Mouse (Mus musculus): ENCODE data around the gene Lrrc36. TPM values are rescaled to one million over a fixed set of nuclear protein-coding genes. Genes with fewer than 3 reads are reported as not detected.

Lrrc36 gene
- polyA plus RNA-seq, 1 experiment from 2014 or later = 0.50 TPM

- Histone ChIP-seq H3K9me3 (ENCODE audit: low read depth, low read length) (no peaks in the 10 kb centered on the region), H3K4me3 (ENCODE audit: low read depth, low read length) (no peak overlapping the region), H3K4me1 (ENCODE audit: insufficient read depth) (peaks cover 13% of the 10 kb centered on the region), H3K27me3 (ENCODE audit: insufficient read depth, low read length) (no peaks in the 10 kb centered on the region), H3K27ac (ENCODE audit: low read depth) (peak overlapping the region; percentile 64), H3K9ac (no peak overlapping the region), H3K4me2 (no peak overlapping the region), H3K36me3 (ENCODE audit: insufficient read depth) (no peaks in the 10 kb centered on the region)
- ATAC-seq (ENCODE audit: insufficient read depth) (no peak), DNase-seq (peak; percentile 63)
- TF ChIP-seq CTCF (IDR thresholded peaks at IDR 0.05; ENCODE audit: low read depth) = no peak
- 16% methylated on average over 3 of the region's 3 CpGs for WGBS
These were observed 80.1 kb downstream of the Lrrc36 start for GRCm38 (mm10) chr8:105493495-105493894.

GRCm38 (mm10) chr8:105494566-105494965 lies 81.2 kb downstream of the Lrrc36 start:
- Histone ChIP-seq H3K4me1 (ENCODE audit: insufficient read depth) (peaks cover 13% of the 10 kb centered on the region), H3K9me3 (ENCODE audit: low read depth, low read length) (no peaks in the 10 kb centered on the region), H3K27ac (ENCODE audit: low read depth) (peak overlapping the region; percentile 85), H3K4me2 (peak overlapping the region; percentile 86), H3K9ac (no peak overlapping the region), H3K36me3 (ENCODE audit: insufficient read depth) (no peaks in the 10 kb centered on the region), H3K4me3 (ENCODE audit: low read depth, low read length) (no peak overlapping the region), H3K27me3 (ENCODE audit: insufficient read depth, low read length) (no peaks in the 10 kb centered on the region)
- DNase-seq (peak; percentile 76), ATAC-seq (ENCODE audit: insufficient read depth) (no peak)
- 57% methylated on average over 3 of the region's 3 CpGs for WGBS
- no peak for TF ChIP-seq CTCF (IDR thresholded peaks at IDR 0.05; ENCODE audit: low read depth)

GRCm38 (mm10) chr8:105495350-105496302 lies 82.3 kb downstream of the Lrrc36 start:
- Histone ChIP-seq H3K9me3 (ENCODE audit: low read depth, low read length) (no peaks in the 10 kb centered on the region), H3K4me1 (ENCODE audit: insufficient read depth) (peaks cover 13% of the 10 kb centered on the region), H3K9ac (peak overlapping the region; percentile 92), H3K4me2 (peak overlapping the region; percentile 86), H3K4me3 (ENCODE audit: low read depth, low read length) (peak overlapping the region; percentile 82), H3K27me3 (ENCODE audit: insufficient read depth, low read length) (no peaks in the 10 kb centered on the region), H3K36me3 (ENCODE audit: insufficient read depth) (no peaks in the 10 kb centered on the region), H3K27ac (ENCODE audit: low read depth) (peak overlapping the region; percentile 85)
- DNase-seq (peak; percentile 31), ATAC-seq (ENCODE audit: insufficient read depth) (peak; percentile 19; the same call in 1 of the 2 replicates)
- 26% methylated on average over 17 of the region's 17 CpGs for WGBS
- no peak for TF ChIP-seq CTCF (IDR thresholded peaks at IDR 0.05; ENCODE audit: low read depth)

GRCm38 (mm10) chr8:105496439-105497180 lies 83.2 kb downstream of the Lrrc36 start, which contains the start of gene Zdhhc1:
Zdhhc1 (minus strand) TSS chr8:105496902.
- Histone ChIP-seq H3K36me3 (ENCODE audit: insufficient read depth) (no peaks in the 10 kb centered on the region), H3K27me3 (ENCODE audit: insufficient read depth, low read length) (no peaks in the 10 kb centered on the region), H3K4me2 (peak within 1 kb of the TSS; percentile 86), H3K27ac (ENCODE audit: low read depth) (peak within 1 kb of the TSS; percentile 85), H3K9me3 (ENCODE audit: low read depth, low read length) (no peaks in the 10 kb centered on the region), H3K9ac (peak within 1 kb of the TSS; percentile 92), H3K4me3 (ENCODE audit: low read depth, low read length) (peak within 1 kb of the TSS; percentile 82), H3K4me1 (ENCODE audit: insufficient read depth) (peaks cover 13% of the 10 kb centered on the region)
- DNase-seq (peak; percentile 95), ATAC-seq (ENCODE audit: insufficient read depth) (peak; percentile 82)
- TF ChIP-seq CTCF (IDR thresholded peaks at IDR 0.05; ENCODE audit: low read depth) = peak; percentile 64
- 1% methylated on average over 68 of the region's 68 CpGs for WGBS

GRCm38 (mm10) chr8:105499787-105500186 lies 86.4 kb downstream of the Lrrc36 start:
- Histone ChIP-seq H3K36me3 (ENCODE audit: insufficient read depth) (no peaks in the 10 kb centered on the region), H3K27me3 (ENCODE audit: insufficient read depth, low read length) (no peaks in the 10 kb centered on the region), H3K9me3 (ENCODE audit: low read depth, low read length) (no peaks in the 10 kb centered on the region), H3K4me2 (no peak overlapping the region), H3K27ac (ENCODE audit: low read depth) (no peak overlapping the region), H3K4me3 (ENCODE audit: low read depth, low read length) (no peak overlapping the region), H3K9ac (no peak overlapping the region), H3K4me1 (ENCODE audit: insufficient read depth) (peaks cover 9% of the 10 kb centered on the region)
- TF ChIP-seq CTCF (IDR thresholded peaks at IDR 0.05; ENCODE audit: low read depth) = no peak
- 53% methylated on average over 12 of the region's 12 CpGs for WGBS
- no peak for DNase-seq
- no peak for ATAC-seq (ENCODE audit: insufficient read depth)

- TF ChIP-seq CTCF (IDR thresholded peaks at IDR 0.05; ENCODE audit: low read depth) = no peak
- Histone ChIP-seq H3K27ac (ENCODE audit: low read depth) (no peak overlapping the region), H3K9ac (no peak overlapping the region), H3K4me3 (ENCODE audit: low read depth, low read length) (no peak overlapping the region), H3K9me3 (ENCODE audit: low read depth, low read length) (no peaks in the 10 kb centered on the region), H3K4me1 (ENCODE audit: insufficient read depth) (0 out of 2 replicates have a peak, but pooled peaks cover 3% of the 10 kb centered on the region), H3K36me3 (ENCODE audit: insufficient read depth) (no peaks in the 10 kb centered on the region), H3K27me3 (ENCODE audit: insufficient read depth, low read length) (no peaks in the 10 kb centered on the region), H3K4me2 (no peak overlapping the region)
- DNase-seq (peak; percentile 43), ATAC-seq (ENCODE audit: insufficient read depth) (no peak)
- 79% methylated on average over 3 of the region's 3 CpGs for WGBS
These were observed 91.2 kb downstream of the Lrrc36 start for GRCm38 (mm10) chr8:105504617-105505016.

GRCm38 (mm10) chr8:105506977-105507376 lies 93.6 kb downstream of the Lrrc36 start:
- ATAC-seq (ENCODE audit: insufficient read depth) (no peak), DNase-seq (no peak)
- Histone ChIP-seq H3K9ac (no peak overlapping the region), H3K4me2 (no peak overlapping the region), H3K27me3 (ENCODE audit: insufficient read depth, low read length) (no peaks in the 10 kb centered on the region), H3K9me3 (ENCODE audit: low read depth, low read length) (no peaks in the 10 kb centered on the region), H3K27ac (ENCODE audit: low read depth) (no peak overlapping the region), H3K4me1 (ENCODE audit: insufficient read depth) (0 out of 2 replicates have a peak, but pooled peaks cover 3% of the 10 kb centered on the region), H3K36me3 (ENCODE audit: insufficient read depth) (no peaks in the 10 kb centered on the region), H3K4me3 (ENCODE audit: low read depth, low read length) (no peak overlapping the region)
- 66% methylated on average over 6 of the region's 6 CpGs for WGBS
- TF ChIP-seq CTCF (IDR thresholded peaks at IDR 0.05; ENCODE audit: low read depth) = no peak
